9 mouse cellular contexts compared by ENCODE assay signal in the genomic region with DNA sequence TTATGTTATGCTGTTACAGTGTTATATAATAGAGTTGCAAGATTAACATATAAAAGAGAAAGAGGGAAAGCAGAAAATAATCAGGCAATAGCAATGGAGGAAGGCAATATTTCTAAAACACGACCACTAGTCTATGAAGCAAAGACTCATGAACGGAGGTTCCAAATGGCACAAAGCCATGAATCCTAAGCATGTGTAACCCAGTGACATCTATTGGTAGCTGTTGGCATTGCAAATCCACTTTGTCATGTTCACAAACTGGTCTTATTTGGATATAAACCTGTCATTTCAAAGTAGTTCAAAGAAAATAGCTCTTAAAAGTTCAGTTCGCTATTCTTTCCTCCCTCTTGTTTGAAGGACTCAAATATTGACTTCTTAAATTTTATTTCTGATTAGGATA.
A peak's percentile ranks its signal among the peaks of the same experiment; 100 is the strongest.
DNase-seq lines count a peak whose midpoint lies in the region; ATAC-seq and TF ChIP-seq lines count a peak whose summit lies in the region.
"Had no signal": no experiment of that assay in that cellular context is flagged by ENCODE, and none has a peak within 500 bp of the region (broad histone marks: within the 10 kb centered on the region; RNA-seq: fewer than 3 reads in every experiment).

No protein-coding gene starts in this region.

- no peaks in the 10 kb centered on the region for H3K36me3 ChIP-seq in midbrain, postnatal 0 days (ENCODE audit: insufficient read depth, low read length)
- no peaks in the 10 kb centered on the region for H3K36me3 ChIP-seq in midbrain, embryonic 13.5 days

- H3K4me3 ChIP-seq in midbrain, postnatal 0 days (ENCODE audit: low read depth, low read length): no peak overlapping the region
- H3K4me3 ChIP-seq in midbrain, embryonic 13.5 days (replicated peaks): no peak overlapping the region
- H3K4me3 ChIP-seq: myocyte had no signal

- H3K27me3 ChIP-seq in midbrain, postnatal 0 days (ENCODE audit: insufficient read depth, low read length): no peaks in the 10 kb centered on the region
- H3K27me3 ChIP-seq in midbrain, embryonic 13.5 days: no peaks in the 10 kb centered on the region

- no peak for ATAC-seq in midbrain, postnatal 0 days (ENCODE audit: low FRiP score)
- ATAC-seq in midbrain, embryonic 13.5 days: no peak

- 24% methylated on average over 3 of the region's 3 CpGs for WGBS in midbrain, postnatal 0 days
- WGBS in midbrain, embryonic 13.5 days: 37% methylated on average over 3 of the region's 3 CpGs

- no peak overlapping the region for H3K9ac ChIP-seq in midbrain, postnatal 0 days (replicated peaks; ENCODE audit: low read length, poor library complexity, severe bottlenecking)
- no peak overlapping the region for H3K9ac ChIP-seq in midbrain, embryonic 13.5 days (replicated peaks)

- no peaks in the 10 kb centered on the region for H3K4me1 ChIP-seq in midbrain, postnatal 0 days (ENCODE audit: insufficient read depth, low read length)
- no peaks in the 10 kb centered on the region for H3K4me1 ChIP-seq in midbrain, embryonic 13.5 days (replicated peaks)

- peak; percentile 78 for TF ChIP-seq CTCF in midbrain, postnatal 0 days (IDR thresholded peaks at IDR 0.05)

- H3K9me3 ChIP-seq in midbrain, postnatal 0 days (ENCODE audit: low read length): no peaks in the 10 kb centered on the region
- H3K9me3 ChIP-seq in midbrain, embryonic 13.5 days: no peaks in the 10 kb centered on the region

- no peak overlapping the region for H3K27ac ChIP-seq in midbrain, postnatal 0 days (ENCODE audit: low read depth, low read length)
- no peak overlapping the region for H3K27ac ChIP-seq in midbrain, embryonic 13.5 days

- DNase-seq in frontal cortex, postnatal 36 days (ENCODE audit: low spot score in 2 of 2): peak; percentile 9 to 59
- DNase-seq in frontal cortex, postnatal 25 days (ENCODE audit: low spot score in 2 of 2): no peak
- peak; percentile 87 for DNase-seq in midbrain, postnatal 0 days (ENCODE audit: low spot score)
- DNase-seq in cerebellum, postnatal 14 days: peak; percentile 79 to 82
- peak; percentile 29 to 45 for DNase-seq in kidney, postnatal 4 days
- peak; percentile 12 for DNase-seq in right cerebral cortex, postnatal 4 days
- DNase-seq in urinary bladder, postnatal 36 days (ENCODE audit: low spot score in 2 of 2): no peak

- H3K4me2 ChIP-seq in midbrain, postnatal 0 days (ENCODE audit: low read depth, low read length, poor library complexity, severe bottlenecking): no peak overlapping the region
- H3K4me2 ChIP-seq in midbrain, embryonic 13.5 days (replicated peaks): no peak overlapping the region

Comparison
In these comparisons a context has a peak if more than half of its experiments do, and no peak if none do; other contexts are left out.
1. DNase-seq: peak in frontal cortex, postnatal 36 days (2 of 2), midbrain, postnatal 0 days (single experiment), cerebellum, postnatal 14 days (2 of 2), kidney, postnatal 4 days (2 of 2) and right cerebral cortex, postnatal 4 days (single experiment); none in frontal cortex, postnatal 25 days (0 of 2) and urinary bladder, postnatal 36 days (0 of 2).